Mouse (Mus musculus): ENCODE data around the gene Rcn3. TPM values are rescaled to one million over a fixed set of nuclear protein-coding genes. Genes with fewer than 3 reads are reported as not detected.

Rcn3 gene
- polyA plus RNA-seq (2015; fragmentation: Nextera tagmentation; extraction: Ambion mirVana), result 17.1 and 17.9 TPM in 2 replicates

DNA sequence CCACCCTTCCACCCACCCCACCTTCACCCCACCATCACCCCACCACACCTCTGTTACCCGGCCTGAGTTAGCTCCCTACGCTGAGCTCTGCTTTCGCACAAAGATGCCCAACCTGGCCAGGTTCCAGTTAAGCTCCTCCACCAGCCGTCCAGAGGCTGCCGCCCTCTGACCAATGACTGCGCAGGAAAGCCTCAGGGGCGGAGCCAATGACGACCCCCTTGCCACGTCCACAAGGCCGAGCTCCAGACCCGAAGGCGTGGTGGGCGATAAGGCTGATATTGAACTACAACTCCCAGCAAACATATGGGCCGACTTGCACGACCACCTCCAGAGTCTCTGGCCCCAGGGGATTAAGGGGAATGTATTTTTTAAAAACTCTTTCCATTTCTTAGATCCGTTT lies at the start of gene Rcn3:
TSS of gene Rcn3 (minus strand) at position 174 of the 400 bp plus-strand sequence.
- ATAC-seq, result peak; percentile 63
- H3K4me1 ChIP-seq (ENCODE audit: insufficient read depth), result peaks cover 12% of the 10 kb centered on the region; the same call in 1 of the 2 replicates
- H3K27me3 ChIP-seq (ENCODE audit: insufficient read depth, low read length), result no peaks in the 10 kb centered on the region
- H3K4me2 ChIP-seq (ENCODE audit: low read depth, low read length), result peak within 1 kb of the TSS; percentile 67
- peak within 1 kb of the TSS; percentile 43 for H3K9ac ChIP-seq (replicated peaks)
- H3K36me3 ChIP-seq (replicated peaks; ENCODE audit: insufficient read depth, low read length), result no peaks in the 10 kb centered on the region; the same call in 1 of the 2 replicates
- WGBS (ENCODE audit: insufficient replicate concordance), result under 1% methylated on average over 16 of the region's 16 CpGs
- TF ChIP-seq CTCF (IDR thresholded peaks at IDR 0.05; ENCODE audit: low read depth) (no peak), EP300 (IDR thresholded peaks at IDR 0.05; ENCODE audit: low read depth) (no peak)
- peak; percentile 74 for DNase-seq
- peak within 1 kb of the TSS; percentile 2; the same call in 1 of the 2 replicates for H3K27ac ChIP-seq (ENCODE audit: low read depth)
- peak within 1 kb of the TSS; percentile 31 for H3K4me3 ChIP-seq (ENCODE audit: low read depth, low read length)
- no peaks in the 10 kb centered on the region for H3K9me3 ChIP-seq (ENCODE audit: low read length)

DNA sequence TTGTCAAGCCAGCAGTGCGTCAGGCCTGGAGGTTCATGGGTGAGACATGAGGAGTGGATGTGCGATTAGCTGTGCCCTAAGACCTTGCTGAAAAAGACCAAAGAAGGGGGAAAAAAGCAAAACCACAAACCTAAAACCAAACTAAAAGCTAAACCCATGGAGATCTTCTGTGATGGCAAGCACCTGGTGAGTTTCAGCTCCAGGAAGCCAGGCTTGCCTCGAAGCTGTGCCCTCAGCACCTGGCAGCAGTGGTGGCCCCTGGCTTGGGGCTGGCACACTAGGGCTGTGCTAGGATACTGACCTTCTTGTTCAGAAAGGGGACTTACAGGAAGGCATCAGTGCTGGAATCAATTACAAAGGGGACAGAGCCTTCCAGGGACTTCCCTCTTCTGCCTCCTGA lies 49.3 kb upstream of the Rcn3 start:
- Histone ChIP-seq H3K27me3 (ENCODE audit: insufficient read depth, low read length) (no peaks in the 10 kb centered on the region), H3K4me3 (ENCODE audit: low read depth, low read length) (no peak overlapping the region), H3K36me3 (replicated peaks; ENCODE audit: insufficient read depth, low read length) (peaks cover 38% of the 10 kb centered on the region), H3K9ac (replicated peaks) (no peak overlapping the region), H3K9me3 (ENCODE audit: low read length) (no peaks in the 10 kb centered on the region), H3K4me2 (ENCODE audit: low read depth, low read length) (no peak overlapping the region), H3K4me1 (ENCODE audit: insufficient read depth) (peaks cover 14% of the 10 kb centered on the region), H3K27ac (ENCODE audit: low read depth) (no peak overlapping the region)
- DNase-seq (no peak), ATAC-seq (no peak)
- TF ChIP-seq EP300 (IDR thresholded peaks at IDR 0.05; ENCODE audit: low read depth) (no peak), CTCF (IDR thresholded peaks at IDR 0.05; ENCODE audit: low read depth) (no peak)
- 76% methylated on average over 3 of the region's 3 CpGs for WGBS (ENCODE audit: insufficient replicate concordance)

DNA sequence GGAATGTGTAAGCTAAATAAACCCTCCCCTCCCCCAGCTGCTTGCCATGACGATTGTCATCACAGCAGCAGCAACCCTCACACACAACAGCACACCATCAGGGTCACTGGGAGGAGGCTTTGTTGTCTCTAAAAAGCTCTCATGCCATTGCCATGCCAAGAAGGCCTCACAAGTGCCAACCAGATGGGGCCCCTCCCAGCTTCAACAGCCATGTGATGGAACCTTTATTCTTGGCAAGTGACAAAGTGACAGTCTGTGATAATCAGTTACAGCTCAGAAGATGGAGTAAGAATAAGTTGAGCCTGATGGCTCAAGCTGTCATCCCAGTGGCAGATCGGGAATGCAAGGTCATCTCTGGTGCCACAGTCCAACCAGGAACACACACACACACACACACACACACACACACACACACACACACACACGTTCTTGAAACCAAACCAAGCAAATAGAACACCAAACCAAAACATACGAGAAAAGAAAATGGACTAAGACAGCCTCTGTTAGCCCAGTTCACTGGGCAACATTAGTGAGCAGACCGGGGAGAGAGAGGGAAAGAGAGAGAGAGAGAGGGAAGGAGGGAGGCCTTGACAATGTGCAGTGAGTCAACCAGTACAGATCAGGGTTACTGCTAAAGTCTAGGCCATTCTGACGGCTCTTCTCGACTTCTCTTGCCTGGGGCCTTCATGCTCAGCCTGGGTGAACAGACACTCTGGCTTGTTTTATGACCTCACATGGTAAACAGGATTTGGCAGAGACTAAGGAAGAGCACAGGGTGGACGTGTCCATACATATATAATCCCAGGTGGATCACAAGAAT lies 48.1 kb upstream of the Rcn3 start:
- no peak for DNase-seq
- H3K9ac ChIP-seq (replicated peaks), result no peak overlapping the region

DNA sequence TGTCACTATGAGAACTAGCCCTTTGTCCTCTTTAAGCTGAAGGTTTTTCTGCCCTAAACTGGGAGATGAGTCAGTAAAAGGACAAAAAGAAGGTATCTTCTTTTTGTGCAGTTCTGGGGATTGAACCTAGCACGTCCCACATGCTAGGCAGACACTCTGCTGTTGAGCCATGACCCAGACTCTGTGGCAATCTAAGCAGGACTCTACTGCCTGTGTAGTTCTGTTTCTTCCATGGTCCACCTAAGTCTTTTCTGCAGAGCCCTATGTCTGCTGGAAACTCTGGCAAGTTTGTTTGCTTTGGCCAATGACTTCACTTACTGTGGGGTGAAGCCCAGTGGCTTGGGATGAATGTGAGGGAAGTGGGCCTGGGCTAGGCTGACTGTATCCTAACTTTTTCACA lies 46.4 kb upstream of the Rcn3 start:
- ATAC-seq (no peak), DNase-seq (no peak)
- Histone ChIP-seq H3K36me3 (replicated peaks; ENCODE audit: insufficient read depth, low read length) (peaks cover 11% of the 10 kb centered on the region; the same call in 1 of the 2 replicates), H3K4me3 (ENCODE audit: low read depth, low read length) (no peak overlapping the region), H3K27ac (ENCODE audit: low read depth) (no peak overlapping the region), H3K27me3 (ENCODE audit: insufficient read depth, low read length) (no peaks in the 10 kb centered on the region), H3K9me3 (ENCODE audit: low read length) (no peaks in the 10 kb centered on the region), H3K4me1 (ENCODE audit: insufficient read depth) (peaks cover 23% of the 10 kb centered on the region), H3K9ac (replicated peaks) (no peak overlapping the region), H3K4me2 (ENCODE audit: low read depth, low read length) (no peak overlapping the region)
- WGBS (ENCODE audit: insufficient replicate concordance), result 48% methylated on average over 1 of the region's 1 CpGs
- TF ChIP-seq CTCF (IDR thresholded peaks at IDR 0.05; ENCODE audit: low read depth), result no peak
- TF ChIP-seq EP300 (IDR thresholded peaks at IDR 0.05; ENCODE audit: low read depth), result no peak

More for the DNA sequence above, 48.1 kb upstream of the Rcn3 start:
- no peak for ATAC-seq
- Histone ChIP-seq H3K36me3 (replicated peaks; ENCODE audit: insufficient read depth, low read length) (peaks cover 27% of the 10 kb centered on the region), H3K9me3 (ENCODE audit: low read length) (no peaks in the 10 kb centered on the region), H3K4me3 (ENCODE audit: low read depth, low read length) (no peak overlapping the region), H3K27me3 (ENCODE audit: insufficient read depth, low read length) (no peaks in the 10 kb centered on the region), H3K4me2 (ENCODE audit: low read depth, low read length) (no peak overlapping the region), H3K27ac (ENCODE audit: low read depth) (no peak overlapping the region), H3K4me1 (ENCODE audit: insufficient read depth) (peaks cover 20% of the 10 kb centered on the region)
- TF ChIP-seq EP300 (IDR thresholded peaks at IDR 0.05; ENCODE audit: low read depth), result no peak
- TF ChIP-seq CTCF (IDR thresholded peaks at IDR 0.05; ENCODE audit: low read depth), result no peak
- WGBS (ENCODE audit: insufficient replicate concordance), result 61% methylated on average over 8 of the region's 8 CpGs

DNA sequence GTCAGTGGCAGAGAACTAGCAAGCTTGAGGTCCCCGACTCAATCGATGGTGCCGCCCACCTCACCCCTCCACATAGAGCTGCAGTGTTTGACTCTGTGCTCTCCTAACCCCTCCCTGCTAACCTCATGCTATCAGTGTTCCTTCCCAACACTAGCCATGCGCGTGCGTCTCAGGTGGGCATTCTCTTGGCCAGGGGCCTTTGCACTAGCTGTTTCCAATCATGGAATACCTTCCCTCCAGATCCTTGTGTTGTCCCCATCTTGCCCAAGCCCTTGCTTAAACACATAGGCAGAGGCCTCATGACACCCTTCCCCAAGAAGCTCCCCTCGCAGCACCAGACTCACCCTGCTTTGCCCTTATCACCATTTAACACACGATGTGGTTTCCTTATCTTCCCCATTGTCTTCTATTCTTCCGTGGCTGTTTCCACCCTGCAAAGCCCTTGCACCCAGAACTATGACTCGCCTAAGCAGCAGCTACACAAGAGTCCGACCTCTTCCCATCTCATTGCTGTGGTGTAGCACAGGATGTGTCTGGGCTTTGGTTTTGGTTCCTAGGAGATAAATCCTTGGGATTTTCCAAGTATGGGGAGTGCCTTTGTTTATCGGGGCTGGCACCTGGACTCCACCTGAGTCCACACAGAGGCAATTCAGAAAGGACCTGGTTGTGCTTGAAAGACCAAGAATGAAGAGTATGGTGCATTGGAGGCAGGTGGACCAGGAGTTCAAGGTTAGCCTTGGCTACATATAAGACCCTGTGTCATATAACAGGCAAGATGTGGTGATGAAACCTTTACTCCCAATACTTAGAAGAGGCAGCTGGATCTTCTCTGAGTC lies 45.4 kb upstream of the Rcn3 start:
- no peak overlapping the region for H3K4me3 ChIP-seq (ENCODE audit: low read depth, low read length)
- no peak overlapping the region for H3K9ac ChIP-seq (replicated peaks)
- H3K27me3 ChIP-seq (ENCODE audit: insufficient read depth, low read length), result no peaks in the 10 kb centered on the region
- DNase-seq (no peak), ATAC-seq (peak; percentile 49)
- peak overlapping the region; percentile 45 for H3K27ac ChIP-seq (ENCODE audit: low read depth)
- 0 out of 2 replicates have a peak overlapping the region, but pooled peaks have one; percentile 30 for H3K4me2 ChIP-seq (ENCODE audit: low read depth, low read length)
- no peaks in the 10 kb centered on the region for H3K9me3 ChIP-seq (ENCODE audit: low read length)
- 30% methylated on average over 12 of the region's 12 CpGs for WGBS (ENCODE audit: insufficient replicate concordance)
- H3K4me1 ChIP-seq (ENCODE audit: insufficient read depth), result peaks cover 23% of the 10 kb centered on the region
- H3K36me3 ChIP-seq (replicated peaks; ENCODE audit: insufficient read depth, low read length), result peaks cover 9% of the 10 kb centered on the region; the same call in 1 of the 2 replicates
- no peak for TF ChIP-seq CTCF (IDR thresholded peaks at IDR 0.05; ENCODE audit: low read depth)
- peak; percentile 64 for TF ChIP-seq EP300 (IDR thresholded peaks at IDR 0.05; ENCODE audit: low read depth)

Measured in liver, postnatal 0 days (tissue).